Mouse (Mus musculus) gonadal fat pad, adult 2 months (tissue): ENCODE results near the gene Tmem37. TPM values are rescaled to one million over a fixed set of nuclear protein-coding genes. Genes with fewer than 3 reads are reported as not detected.
"Not testable (repeated sequence)": the region's sequence is repeated elsewhere in the genome, so short reads cannot be mapped to it uniquely, and the experiment has no call there.

ENCODE experiments used
- DNase-seq: peaks from one replicate; pipeline ENCODE4 v3.0.0-alpha.2; 2012; ENCODE audit warnings: low read depth
- polyA plus RNA-seq: library from polyadenylated mRNA; depleted of rRNA; stranded (reverse); fragments of >200 nt; gene quantifications from 2 replicates; pipeline ENCODE4 v1.2.3, GENCODE M21; 2012

Gene Tmem37
- polyA plus RNA-seq, 1 experiment = 64.2 TPM

- DNase-seq = not testable (repeated sequence)
These were observed 19.7 kb upstream of the Tmem37 start for GRCm38 (mm10) chr1:120093482-120094134.

GRCm38 (mm10) chr1:120090880-120091570, 17.2 kb upstream of the Tmem37 start:
- DNase-seq = no peak

GRCm38 (mm10) chr1:120089180-120089579, 15.3 kb upstream of the Tmem37 start:
- DNase-seq = no peak

DNA sequence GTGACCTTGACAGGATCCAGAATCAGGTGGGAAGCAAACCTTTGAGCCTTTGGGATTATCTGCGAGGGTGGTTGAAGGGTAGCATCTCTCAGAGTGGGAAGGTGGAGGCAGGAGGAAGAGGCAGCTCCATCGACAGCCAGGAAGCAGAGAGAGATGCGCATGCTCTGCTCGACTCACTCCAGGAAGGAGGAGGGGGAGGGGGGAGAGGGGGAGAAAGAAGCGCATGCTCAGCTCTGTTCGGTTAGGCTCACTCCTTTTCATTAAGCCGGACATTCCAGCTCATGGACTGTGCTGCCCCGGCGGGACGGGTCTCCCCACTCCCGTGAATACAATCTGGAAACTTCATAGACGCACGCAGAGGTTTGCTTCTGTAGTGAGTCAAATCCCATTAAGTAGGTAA, 12.8 kb upstream of the Tmem37 start:
- DNase-seq = no peak

DNA sequence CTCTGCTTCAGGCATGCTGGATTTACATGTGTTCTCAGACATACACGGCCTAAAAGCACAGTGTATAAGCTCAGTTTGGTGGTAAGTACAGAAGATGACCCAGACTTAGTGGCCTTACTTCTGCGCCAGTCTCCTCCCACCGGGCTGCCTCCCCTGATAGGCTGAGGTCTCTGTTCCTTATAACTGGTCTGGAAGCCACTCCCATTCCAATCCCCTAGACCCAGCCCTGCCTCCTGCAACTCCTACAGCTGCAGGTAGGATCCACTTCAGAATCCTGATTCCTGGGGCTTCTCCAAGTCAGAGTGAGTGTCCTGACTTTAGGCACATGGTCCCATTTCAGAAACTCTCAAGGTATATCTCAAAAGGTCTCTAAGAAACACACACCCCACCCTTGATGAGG, 11.8 kb upstream of the Tmem37 start:
- DNase-seq = no peak

- no peak for DNase-seq
These were observed 10.1 kb upstream of the Tmem37 start for GRCm38 (mm10) chr1:120083921-120084517.

DNA sequence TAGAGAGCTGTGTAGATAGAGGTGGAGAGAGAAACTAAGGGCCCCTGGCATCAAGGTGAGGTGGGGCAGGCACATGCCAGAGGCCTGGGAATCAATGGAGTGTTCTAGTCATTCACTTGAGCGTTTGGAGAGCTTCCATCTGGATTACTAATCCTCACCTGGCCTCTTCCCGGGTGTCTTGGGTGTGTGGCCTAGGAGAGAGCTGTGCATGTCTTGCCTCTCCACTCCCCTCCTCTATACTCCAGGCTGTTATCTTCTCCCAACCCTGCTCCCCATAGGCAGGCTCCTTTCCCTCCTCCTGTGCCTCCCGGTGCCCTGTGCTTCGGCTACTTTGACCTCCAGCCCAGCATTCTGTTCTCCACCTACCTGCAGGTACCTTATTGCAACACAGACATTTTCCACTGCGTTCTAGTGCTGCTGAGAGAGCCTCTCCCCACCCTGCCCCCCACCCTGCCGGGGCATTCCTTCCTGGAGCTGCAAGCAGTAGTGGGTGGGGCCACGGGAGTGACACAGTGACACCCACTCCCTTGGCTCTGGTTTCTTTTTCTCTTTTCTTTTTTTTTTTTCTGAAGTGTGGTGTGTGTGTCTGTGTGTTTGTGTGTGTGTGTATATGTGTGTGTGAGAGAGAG, 9.2 kb upstream of the Tmem37 start:
- DNase-seq = no peak

DNA sequence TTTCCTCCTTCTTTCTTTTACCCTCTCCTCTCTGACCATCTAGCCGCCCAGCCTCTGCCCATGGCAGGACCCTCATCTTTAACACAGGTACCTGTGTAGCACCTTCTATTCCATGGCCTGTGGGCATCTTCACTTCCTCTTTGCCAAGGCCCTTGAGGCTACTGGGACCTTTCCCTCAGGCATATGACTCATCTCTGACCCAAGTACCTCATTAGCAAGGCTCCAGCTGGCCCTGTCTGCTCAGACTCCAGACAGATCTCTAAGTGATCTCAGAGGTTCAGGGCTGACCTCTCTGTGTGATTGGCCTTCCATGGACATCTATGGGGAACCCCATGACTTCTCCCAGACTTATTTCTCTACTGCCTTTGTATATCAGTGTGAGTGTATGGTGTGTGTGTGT, 6.8 kb upstream of the Tmem37 start:
- no peak for DNase-seq

- no peak for DNase-seq
These were observed 4.0 kb upstream of the Tmem37 start for GRCm38 (mm10) chr1:120077746-120078410.

DNA sequence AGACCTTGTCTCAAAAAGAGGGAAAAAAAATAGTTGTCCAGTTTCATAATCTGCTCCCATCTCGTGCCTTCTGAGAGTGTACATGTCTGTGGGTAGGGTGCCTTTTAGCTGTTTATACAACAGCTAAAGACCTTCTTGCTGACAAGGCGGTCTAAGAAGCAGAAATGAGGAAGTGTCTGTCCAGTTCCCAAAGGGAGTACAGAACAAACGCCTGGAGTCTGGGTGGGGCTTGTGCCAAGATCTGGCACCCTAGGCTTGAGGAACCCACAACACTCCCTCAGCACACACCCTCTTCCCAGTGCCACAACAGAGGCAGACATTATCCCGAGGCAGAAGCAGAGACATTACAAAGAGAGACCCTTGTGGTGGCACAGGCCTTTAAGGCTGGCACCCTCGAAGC, 1.6 kb upstream of the Tmem37 start:
- no peak for DNase-seq

GRCm38 (mm10) chr1:120074931-120075330, 1.1 kb upstream of the Tmem37 start:
- DNase-seq = no peak

DNA sequence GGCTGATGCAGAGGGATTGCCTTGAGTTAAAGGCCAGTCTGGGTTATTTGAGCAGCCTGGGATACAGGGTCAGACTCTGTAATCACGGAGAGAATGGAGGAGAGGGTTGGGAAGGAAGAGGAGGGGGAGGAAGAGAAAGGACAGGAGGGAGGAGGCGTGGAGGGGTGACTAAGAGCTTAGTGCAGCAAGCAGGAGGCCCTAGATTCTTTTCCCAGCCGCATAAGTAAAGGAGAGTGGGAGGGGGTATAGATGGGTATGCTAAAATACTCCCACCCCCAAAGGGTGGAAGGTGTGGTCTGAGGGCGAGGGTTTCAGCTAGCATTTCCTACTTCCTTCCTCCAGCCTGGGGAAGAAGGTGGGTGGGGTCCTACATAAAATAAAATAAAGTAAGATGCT, 431 bp upstream of the Tmem37 start:
- no peak for DNase-seq

DNA sequence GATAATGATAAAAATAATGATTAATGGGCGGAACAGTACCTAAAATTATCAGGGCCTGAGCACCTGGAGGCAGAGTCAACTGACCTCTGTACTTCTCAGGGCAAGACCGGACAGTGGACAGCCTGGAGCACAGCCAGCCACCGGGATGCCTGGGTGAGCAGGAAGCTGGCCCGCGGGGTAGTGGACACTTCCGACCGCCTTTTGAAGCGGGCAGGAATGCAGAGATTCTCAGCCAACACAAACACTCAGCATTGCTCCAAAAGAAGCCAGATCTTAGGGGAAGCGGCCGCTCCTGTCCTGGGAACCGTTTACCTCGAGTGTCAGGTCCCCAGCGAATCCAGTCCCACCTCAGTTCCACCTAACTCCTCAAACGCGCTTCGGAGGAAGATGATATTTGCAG, 974 bp downstream of the Tmem37 start:
- no peak for DNase-seq

- no peak for DNase-seq
These were observed 2.7 kb downstream of the Tmem37 start for GRCm38 (mm10) chr1:120071133-120071532.

DNA sequence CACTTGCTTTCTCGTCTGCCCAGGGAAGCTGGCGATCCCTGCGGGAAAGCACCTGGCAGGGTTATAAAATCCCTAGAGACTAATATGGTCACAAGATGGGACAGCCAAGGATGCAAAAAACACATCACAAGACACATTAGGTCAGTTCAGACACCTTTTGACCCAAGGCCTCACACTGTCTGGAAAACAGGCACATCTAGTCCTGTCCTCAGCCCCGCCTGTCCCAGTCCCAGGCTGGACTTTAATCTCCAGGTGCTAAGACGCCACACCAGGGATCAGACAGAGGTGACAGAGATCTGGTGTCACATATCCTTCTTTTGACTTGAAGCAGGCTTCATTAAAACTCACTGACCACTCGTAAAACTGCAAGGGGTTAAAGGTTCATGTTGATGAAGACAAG, 3.7 kb downstream of the Tmem37 start:
- no peak for DNase-seq

- no peak for DNase-seq
These were observed 4.8 kb downstream of the Tmem37 start for GRCm38 (mm10) chr1:120069120-120069519.

- no peak for DNase-seq
These were observed 7.2 kb downstream of the Tmem37 start for GRCm38 (mm10) chr1:120066625-120067024.

GRCm38 (mm10) chr1:120066159-120066558, 7.7 kb downstream of the Tmem37 start:
- no peak for DNase-seq

GRCm38 (mm10) chr1:120064036-120064682, 9.7 kb downstream of the Tmem37 start:
- no peak for DNase-seq

- DNase-seq = no peak
These were observed 11.6 kb downstream of the Tmem37 start for GRCm38 (mm10) chr1:120062231-120062630.

GRCm38 (mm10) chr1:120060687-120061086, 13.2 kb downstream of the Tmem37 start:
- no peak for DNase-seq
